Mouse (Mus musculus) neural tube, embryonic 10.5 days (tissue): ENCODE results near the gene Casp3.
"Not testable (repeated sequence)": the region's sequence is repeated elsewhere in the genome, so short reads cannot be mapped to it uniquely, and the experiment has no call there.

Experiments
- DNase-seq: peaks from one replicate; pipeline ENCODE4 v3.0.0-alpha.2; 2017; ENCODE audit warnings: low spot score; ENCODE audit errors: extremely low spot score

The Casp3 gene

DNA sequence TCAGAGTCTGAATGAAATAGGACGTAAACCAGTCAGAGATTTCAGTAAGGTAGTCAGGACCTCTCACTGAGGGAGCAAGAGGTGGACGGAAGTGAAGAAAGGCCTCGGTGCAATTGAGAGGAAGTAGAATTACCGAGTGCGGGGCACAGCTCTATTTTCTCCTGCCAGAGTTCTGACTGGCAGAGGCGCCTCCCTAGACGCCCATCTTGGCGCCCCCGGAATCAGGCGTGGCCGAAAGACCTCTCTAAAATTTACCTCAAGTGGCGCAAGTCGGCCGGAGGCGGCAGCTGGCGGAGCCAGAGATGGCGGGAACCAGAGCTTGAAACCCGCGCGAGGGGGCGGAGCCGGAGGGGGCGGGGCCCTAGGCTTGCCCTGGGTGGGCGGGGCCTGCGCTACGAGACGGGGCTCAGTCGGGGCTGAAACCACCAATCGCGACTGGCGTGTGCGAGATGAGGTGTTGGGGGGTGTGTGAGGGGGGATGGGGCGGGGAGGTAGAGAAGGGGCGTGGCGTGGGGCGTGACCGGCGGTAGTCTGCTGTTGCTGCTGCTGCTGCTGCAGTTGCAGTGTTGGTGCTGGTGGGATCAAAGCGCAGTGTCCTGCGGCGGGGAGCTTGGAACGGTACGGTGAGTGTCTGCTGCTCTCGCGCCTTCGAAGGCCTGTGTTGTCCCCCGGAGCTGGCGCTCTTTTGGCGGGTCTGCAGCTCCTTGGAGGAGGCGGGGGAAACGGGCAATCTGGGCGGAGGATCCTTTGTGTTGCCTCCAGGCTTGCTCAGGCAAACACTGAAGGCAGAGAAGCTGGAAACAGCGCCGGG is at the start of gene Casp3, which contains the start of gene Primpol:
TSS of gene Casp3 (plus strand) at position 413 of the 811 bp plus-strand sequence.
TSS of gene Primpol (minus strand) at position 334 of the 811 bp plus-strand sequence.
- DNase-seq: peak; percentile 99

DNA sequence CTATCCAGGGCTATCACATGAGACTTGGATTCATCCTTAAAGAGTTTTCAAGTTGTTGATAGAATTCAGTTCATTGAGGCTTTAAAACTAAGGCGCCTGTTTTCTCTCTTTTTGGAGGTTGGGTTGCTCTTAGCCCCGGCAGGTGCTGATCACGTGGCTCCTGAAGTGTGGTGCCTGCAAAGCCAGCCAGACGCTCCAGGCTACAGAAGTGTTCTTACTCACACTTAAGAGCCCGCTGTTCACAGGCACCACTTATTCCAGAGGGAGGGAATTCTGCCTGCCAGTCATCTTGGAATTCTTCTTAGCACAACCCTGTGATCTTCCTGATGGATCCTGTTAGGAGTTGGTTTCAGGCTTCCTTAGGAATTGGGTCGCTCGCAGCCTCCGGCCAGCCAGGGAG is 49.1 kb upstream of the Casp3 start:
- DNase-seq: no peak

GRCm38 (mm10) chr8:46568942-46569341 is 48.1 kb upstream of the Casp3 start:
- no peak for DNase-seq

DNA sequence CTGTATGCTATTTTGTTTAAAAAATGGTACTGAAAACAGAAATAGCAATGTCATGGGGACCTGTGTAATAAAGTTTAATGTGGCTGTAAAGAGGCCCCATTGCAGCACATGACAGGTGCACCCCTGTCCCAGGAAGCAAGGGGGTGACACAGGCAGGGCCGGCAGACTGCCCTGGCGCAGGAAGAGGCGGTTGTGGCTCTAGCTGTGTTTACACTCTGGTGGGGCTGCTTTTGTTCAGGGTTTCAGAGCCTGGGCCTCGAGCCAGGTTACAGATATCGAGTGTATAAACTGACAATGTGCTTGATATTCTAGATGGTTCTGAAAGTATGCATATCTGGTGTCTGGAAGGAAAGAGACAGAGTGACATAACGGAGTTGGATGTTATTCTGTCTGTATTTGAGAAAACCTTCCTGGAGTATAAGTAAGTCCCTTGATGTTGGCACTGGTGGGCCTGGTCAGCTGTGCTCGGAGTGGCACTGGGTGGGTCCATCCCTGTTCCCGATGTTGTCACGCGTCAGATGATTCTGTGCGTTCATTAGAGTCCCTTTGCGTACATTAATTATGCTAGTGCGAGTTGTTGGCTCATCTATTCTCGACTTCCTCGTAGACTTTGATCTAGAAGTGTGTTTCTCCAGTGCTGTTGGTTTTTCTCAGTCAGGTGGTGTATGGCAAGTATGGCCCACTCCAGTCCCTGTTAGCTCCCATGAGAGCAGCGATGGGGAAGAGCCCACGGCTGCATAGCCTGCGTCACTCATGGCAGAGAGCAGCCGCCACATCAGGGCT is 47.2 kb upstream of the Casp3 start:
- no peak for DNase-seq

- no peak for DNase-seq
Observed at GRCm38 (mm10) chr8:46570673-46571072, 46.4 kb upstream of the Casp3 start.

GRCm38 (mm10) chr8:46573446-46573845 is 43.6 kb upstream of the Casp3 start:
- DNase-seq: no peak

GRCm38 (mm10) chr8:46573964-46574363 is 43.1 kb upstream of the Casp3 start:
- DNase-seq: no peak

DNA sequence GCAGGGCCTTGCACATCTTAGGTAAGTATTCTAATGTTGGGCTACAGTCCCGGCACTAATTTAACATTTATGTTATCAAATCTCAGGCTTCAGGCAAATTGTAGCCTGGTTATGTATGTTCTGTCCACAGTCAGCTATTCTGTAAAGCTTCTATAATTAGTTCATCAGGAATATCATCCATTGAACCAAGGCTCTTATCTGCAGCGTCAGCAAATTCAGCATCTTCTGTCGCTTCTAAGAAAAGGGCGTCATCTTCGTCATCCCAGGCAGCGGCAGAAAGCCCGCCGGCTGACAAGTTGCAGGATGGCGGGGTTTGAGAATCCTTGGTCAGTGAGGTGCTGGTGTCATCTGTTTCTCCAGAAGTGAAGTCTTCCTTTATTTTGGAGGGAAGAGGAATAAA is 38.3 kb upstream of the Casp3 start:
- DNase-seq: no peak

GRCm38 (mm10) chr8:46584328-46584727 is 32.8 kb upstream of the Casp3 start:
- not testable (repeated sequence) for DNase-seq

DNA sequence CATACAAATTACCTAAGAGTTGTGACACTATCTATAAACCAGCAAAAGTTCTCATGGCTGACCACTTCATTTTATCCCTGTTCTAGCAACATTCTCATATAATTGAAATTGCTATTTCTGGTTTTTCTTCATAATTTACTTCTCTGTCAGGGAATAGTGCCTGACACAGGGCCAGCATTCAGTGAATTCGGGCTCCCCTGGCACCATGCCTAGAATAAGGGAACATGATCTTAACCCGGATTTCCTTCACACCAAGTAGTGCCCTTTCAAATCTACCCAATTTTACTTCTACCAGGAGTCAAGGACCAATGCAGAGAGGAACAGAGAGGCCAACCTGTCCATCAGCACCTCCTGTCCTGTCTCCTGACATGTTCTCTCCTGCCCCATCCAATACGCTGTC is 31.5 kb upstream of the Casp3 start:
- DNase-seq: no peak

DNA sequence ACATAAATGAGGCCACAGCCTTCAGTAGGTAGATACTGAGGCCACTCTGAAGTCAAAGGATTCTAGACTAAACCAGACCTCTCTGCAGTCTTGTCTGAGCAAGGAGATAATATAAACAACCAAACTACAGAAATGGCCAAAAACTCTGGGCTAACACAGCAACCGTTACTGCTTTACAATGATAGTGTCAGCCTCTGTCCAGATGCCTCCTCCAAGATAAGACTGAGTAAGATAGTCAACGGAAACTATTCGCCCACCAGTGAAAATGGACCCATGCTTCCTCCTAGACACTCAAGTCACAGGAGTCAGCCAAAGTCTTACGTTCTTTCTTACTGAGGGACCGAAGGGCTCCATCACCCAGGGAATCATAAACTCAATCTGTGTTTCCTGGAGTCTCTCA is 29.2 kb upstream of the Casp3 start:
- DNase-seq: no peak

DNA sequence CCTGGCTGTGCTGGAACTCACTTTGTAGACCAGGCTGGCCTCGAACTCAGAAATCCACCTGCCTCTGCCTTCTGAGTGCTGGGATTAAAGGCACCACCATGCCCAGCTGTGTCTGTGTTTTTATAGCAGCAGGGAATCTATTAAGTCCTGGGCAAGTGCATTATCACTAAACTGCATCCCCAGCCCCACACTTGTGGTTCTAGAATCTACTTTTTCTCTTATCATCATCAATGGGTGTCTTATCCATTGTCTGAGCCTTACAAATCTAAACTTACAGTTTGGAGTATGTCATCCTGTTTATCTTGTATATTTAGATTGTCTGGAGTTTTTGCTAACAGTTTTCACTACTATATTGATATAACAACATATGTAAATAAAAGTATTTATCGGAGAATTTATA is 28.4 kb upstream of the Casp3 start:
- DNase-seq: no peak

GRCm38 (mm10) chr8:46593067-46593466 is 24.0 kb upstream of the Casp3 start:
- DNase-seq: no peak

DNA sequence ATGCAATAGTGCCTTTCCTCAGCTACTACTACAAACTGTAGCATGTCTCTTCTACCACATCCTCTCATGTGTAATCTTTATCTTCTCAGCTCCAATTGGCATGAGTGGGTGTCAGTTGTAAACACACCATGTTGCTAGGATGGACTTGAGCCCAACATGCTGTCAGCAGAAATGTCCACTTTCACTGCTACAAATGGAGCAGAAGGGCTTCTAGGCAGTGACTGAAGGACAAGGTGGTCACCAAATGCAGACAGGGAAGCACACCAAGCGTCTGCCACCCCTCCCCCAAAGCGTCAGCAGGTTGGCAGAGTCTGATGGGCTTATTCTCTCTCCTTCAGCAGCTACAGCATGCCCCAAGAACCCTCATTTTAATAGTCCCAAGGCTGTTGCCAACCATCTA is 23.3 kb upstream of the Casp3 start:
- no peak for DNase-seq

- DNase-seq: no peak
Observed at GRCm38 (mm10) chr8:46595593-46595992, 21.5 kb upstream of the Casp3 start.

DNA sequence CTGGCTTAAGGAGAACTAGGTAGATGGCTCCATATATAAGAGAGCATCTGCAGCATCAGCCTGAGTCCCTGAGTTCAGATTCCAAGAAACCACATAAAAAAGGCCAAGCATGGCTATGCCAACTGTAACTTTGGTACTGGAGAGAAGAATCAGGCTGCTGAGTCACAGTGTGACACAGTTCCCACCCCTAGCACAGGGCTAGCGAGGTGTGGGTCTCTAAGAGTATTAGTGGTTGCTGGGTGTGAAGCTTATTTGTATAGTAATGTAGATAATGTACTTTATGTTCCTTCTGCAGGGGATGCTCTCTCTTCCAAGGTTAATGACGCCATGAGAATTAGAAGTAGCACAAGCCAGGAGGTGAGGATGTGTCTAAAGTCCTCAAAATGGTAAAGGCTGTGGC is 20.6 kb upstream of the Casp3 start:
- no peak for DNase-seq

- no peak for DNase-seq
Observed at GRCm38 (mm10) chr8:46597411-46597810, 19.7 kb upstream of the Casp3 start.

DNA sequence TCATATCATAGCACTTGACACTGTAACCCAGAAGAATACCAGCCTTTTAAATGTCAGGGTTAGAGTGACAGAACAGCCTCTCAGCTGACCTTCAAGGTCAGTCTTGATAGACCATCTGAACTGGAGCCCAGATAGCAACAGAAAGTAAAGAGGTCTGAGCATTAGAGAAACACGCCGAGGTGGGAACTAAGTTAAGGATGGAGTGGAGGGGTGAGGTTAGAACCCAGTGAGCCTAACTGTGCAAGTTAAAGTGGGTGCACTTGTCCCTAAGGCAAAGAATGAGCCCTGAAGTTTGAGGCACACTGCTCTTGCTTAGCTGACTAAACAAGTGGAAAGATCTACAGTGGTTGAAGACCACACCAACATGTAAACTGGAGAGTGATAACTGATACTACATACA is 19.0 kb upstream of the Casp3 start:
- no peak for DNase-seq

DNA sequence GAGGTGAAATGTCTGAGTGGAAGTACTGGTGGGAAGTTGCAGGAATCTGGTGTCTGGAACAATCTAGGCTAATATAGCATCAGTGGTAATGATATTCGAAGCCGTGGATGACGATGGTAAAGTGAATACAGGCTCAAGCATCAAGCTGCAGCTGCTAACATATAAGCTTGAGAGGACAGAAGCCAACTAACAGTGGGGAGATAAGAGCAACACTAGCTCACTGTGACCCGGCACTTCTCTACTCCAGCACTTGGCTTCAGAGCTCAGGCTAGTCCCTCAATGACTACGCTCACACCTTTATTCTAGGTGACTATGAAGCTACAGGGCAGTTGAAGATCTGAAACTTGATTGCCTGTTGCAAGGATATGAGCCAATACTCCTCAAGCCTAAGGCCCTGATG is 18.3 kb upstream of the Casp3 start:
- no peak for DNase-seq

DNA sequence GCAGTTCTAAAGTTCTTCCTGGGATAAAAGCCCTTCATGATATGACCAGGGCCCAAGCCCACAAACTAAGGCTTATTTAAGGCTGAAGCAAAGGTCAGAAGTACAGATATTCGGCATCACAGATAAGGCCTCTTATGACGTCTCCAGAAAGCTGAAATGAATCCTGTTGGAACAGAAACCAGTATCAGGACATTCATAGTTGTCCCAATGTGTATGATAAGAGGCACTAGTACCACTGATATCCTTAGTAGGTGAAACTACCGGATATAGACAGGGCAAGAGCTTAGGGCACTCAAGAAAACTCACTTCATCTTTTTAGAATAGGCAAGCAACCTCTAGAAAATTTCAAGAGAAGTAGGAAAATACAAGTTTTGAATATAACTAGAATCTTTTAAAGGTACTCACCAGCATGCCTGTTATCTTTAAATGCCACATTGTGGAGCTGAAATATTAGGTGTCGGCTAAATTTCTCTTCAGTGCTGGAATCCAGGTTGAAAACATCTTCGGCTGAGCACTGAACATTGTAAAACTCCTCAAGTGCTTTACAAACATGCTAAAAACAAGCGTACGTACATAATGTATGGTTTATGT is 17.7 kb upstream of the Casp3 start:
- no peak for DNase-seq

DNA sequence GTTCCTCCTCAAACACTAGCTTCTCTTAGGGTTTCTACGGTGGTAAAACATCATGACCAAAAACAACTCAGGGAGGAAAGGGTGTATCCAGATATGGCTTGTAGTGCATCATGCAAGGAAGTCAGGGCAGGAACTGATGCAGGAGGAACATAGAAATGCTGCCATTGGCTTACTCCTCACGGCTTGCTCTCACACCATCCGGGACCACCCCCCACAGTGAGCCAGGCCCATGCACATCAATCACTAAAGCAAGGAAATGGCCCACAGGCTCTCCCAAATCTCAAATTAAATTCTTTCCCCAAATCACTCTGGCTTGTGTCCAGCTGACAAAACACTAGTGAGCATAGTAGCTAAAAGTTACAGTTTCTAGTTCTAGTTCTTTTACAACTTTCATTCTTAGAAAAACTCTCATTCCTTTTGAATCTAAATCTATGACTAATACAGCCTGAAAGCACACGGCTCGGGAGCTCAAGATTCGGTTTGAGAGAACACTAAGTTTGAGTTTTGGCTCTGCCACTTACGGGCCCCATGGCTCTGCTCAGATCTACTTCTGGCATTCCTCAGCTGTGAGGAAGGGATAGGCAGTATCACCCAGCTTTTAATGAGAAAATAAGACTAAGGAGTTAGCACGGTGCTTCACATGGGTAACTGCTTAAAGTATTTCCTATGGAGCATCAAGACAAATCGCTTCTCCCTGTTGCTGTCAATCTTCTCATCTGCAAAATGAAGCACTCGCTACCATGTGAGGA is 16.0 kb upstream of the Casp3 start:
- peak; percentile 29 for DNase-seq

- no peak for DNase-seq
Observed at GRCm38 (mm10) chr8:46603587-46603986, 13.5 kb upstream of the Casp3 start.
